Mouse (Mus musculus) liver, embryonic 14 days (tissue): Measurements from ENCODE around the gene Gm16440. TPM values are rescaled to one million over a fixed set of nuclear protein-coding genes. Genes with fewer than 3 reads are reported as not detected.

Experiments
- polyA plus RNA-seq: library from polyadenylated mRNA; depleted of rRNA; stranded (reverse); fragments of >200 nt; gene quantifications from 2 replicates; pipeline ENCODE4 v1.2.3, GENCODE M21; 2012; rRNA removed

The Gm16440 gene
- not detected in 2 replicates for polyA plus RNA-seq

DNA sequence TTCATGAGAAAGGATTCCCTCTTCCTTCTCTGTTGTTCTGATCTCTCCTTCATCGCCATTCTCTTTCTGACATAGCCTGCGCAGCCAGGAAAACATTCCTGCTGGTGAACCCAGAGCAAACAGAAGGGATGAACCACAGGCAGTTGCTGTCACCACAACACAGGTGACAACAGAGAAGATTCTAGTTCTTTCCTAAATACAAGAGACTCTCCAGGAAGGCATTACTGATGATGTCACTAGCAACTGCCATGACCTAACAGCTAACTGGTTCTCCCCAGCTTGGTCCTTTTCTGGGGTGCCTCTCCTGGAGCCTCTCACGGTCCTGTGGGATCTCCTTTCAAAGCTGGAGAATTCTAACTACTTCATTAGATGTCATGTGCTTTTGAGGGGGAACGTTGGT is at the start of gene Gm16440:
Gene Gm16440 (minus strand): TSS at position 101 of the 400 bp plus-strand sequence.

DNA sequence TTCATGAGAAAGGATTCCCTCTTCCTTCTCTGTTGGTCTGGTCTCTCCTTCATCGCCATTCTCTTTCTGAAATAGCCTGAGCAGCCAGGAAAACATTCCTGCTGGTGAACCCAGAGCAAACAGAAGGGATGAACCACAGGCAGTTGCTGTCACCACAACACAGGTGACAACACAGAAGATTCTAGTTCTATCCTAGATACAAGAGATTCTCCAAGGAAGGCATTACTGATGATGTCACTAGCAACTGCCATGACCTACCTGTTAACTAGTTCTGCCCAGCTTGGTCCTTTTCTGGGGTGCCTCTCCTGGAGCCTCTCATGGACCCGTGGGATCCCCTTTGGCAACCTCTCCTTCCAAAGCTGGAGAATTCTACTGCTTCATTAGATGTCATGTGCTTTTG is 22.3 kb upstream of the Gm16440 start, which contains the start of gene Gm3591:
Gene Gm3591 (minus strand): TSS at position 101 of the 400 bp plus-strand sequence.

DNA sequence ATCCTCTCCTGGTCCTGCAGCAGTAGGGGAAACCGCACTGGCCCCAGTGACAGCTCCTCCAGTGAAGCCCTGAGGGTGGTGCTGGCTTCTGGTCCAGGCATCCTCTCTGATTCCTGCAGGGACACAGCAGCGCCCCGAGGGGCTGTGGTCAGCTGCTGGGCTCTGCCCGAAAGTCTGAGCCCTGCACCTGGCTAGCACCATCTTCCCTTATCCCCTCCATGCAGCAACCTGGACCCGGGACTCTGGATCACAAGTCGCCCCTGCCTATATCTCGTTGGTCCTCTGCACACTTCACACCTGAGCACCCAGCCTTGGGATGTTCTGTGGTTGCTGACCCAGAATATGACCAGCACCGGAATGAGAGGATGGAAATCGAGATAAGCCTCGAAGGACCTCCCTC is 46.5 kb downstream of the Gm16440 start, which contains the start of gene Gm3618:
Gene Gm3618 (minus strand): TSS at position 101 of the 400 bp plus-strand sequence.

Other genes starting within 250 kb of the Gm16440 start
- not detected in 2 replicates for gene Gm21560, start 171.0 kb downstream of the Gm16440 start, polyA plus RNA-seq
- gene Gm3411, start 103.1 kb downstream of the Gm16440 start, polyA plus RNA-seq, result 0.01 and 0.03 TPM in 2 replicates
- gene Gm21103, start 85.5 kb downstream of the Gm16440 start, polyA plus RNA-seq, result not detected in 2 replicates
- gene Gm3618, start 46.6 kb downstream of the Gm16440 start, polyA plus RNA-seq, result not detected in 2 replicates
- 0.05 and 0.08 TPM in 2 replicates for gene Gm3591, start 22.2 kb upstream of the Gm16440 start, polyA plus RNA-seq
- gene Gm3594, start 54.3 kb upstream of the Gm16440 start, polyA plus RNA-seq, result not detected in 2 replicates
- not detected in 2 replicates for gene Gm8356, start 147.0 kb upstream of the Gm16440 start, polyA plus RNA-seq
- 0.02 TPM in 1 of 2 replicates, not detected in the other for gene Gm3629, start 200.3 kb upstream of the Gm16440 start, polyA plus RNA-seq
- not detected in 2 replicates for gene Gm3460, start 232.1 kb upstream of the Gm16440 start, polyA plus RNA-seq